Mouse (Mus musculus) thymus, postnatal 36 days (tissue): Measurements from ENCODE around the gene Fbxo34.

Source experiments
- DNase-seq, 2 experiments: peaks; one replicate each; pipeline ENCODE4 v3.0.0; 2022; ENCODE audit warnings: mixed read lengths in 2 of 2

Fbxo34 gene

DNA sequence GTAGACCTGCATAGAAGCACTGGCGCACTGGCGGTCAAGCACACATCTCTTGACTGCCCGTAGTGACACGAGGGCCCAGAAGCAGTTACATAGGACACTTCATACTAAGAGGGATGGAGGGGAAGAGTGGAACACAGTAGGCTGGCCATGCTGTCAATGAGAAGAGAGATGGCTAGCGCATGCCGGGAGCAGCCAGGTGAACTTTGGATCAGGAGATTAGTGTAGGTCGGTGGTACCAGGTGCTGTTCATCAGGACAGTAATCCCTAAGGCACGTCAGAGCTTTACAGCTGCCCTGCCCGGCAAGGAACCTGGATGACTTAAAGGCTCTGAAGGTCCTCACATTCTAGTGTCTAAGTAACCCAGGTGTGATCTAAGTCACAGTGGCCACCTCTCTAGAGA is 23.7 kb downstream of the Fbxo34 start:
- DNase-seq: no peak

DNA sequence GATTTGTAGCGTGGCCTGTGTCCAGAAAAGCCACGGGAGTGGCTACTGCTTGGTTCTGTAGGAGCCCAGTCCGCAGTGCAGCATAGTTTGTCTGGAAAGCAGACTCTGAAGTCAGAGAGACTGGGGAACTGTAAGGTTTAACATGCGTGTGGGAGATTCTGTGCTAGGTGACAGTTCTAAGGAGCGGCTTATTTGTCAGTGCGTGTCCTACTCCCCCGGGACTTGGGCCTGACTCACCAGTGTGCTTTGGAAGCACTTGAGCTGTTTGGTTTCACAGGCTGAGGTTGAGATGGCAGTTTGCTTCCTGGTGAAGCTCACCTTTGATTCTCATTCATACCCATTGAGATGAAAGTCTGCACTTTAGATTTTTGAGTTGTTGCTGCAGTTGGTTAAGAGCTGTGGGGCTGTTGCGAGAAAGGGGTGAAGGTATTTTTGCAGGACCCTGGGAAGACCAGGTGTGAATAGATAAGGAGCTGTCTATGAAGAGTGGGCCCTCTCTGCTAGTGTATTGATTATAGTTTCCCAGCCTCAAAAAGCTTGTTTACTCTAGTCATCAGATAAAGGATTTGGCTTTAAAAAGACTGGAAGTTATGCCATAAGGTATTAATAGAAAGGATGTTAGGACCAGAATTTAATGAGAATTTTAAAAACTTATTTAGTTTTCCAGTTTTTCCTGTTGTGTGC is 24.5 kb downstream of the Fbxo34 start:
- DNase-seq: no peak

DNA sequence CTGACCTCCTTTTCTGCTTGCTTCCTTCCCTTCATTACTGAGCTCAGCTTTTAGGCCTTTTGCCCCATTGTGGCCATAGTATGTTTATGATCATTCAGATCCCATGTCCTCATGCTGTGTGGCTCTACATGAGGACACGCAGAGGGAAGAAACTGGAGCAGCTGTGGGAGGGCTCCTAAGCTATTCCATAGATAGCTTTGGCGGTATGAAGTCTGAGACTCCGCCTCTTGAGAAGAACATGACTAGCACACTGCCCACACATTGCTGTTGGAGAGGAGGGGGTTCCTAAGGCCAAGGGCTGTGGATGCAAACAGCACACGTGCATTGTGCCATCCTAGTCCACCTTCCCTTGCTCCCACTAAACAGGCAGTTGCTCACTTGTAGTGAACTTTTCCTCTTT is 26.0 kb downstream of the Fbxo34 start:
- no peak for DNase-seq

DNA sequence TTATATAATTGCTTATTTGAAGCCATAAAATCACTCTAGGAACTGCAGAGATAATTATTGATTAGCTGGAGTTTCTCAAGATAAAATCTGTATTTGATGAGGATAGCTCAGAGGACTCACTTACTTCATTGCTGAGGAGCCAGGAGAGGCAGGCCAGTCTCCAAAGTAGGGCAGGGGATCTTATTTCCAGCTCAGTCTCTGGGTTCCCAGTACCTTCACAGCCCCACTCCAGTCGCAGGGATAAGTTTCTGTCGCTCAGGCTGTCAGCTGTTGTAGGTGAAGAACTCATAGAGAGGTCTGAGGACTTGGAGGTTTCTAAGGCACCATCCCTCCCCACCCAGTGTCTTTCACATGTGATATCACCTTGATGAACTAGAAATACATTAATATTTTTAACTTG is 27.5 kb downstream of the Fbxo34 start:
- DNase-seq: no peak

DNA sequence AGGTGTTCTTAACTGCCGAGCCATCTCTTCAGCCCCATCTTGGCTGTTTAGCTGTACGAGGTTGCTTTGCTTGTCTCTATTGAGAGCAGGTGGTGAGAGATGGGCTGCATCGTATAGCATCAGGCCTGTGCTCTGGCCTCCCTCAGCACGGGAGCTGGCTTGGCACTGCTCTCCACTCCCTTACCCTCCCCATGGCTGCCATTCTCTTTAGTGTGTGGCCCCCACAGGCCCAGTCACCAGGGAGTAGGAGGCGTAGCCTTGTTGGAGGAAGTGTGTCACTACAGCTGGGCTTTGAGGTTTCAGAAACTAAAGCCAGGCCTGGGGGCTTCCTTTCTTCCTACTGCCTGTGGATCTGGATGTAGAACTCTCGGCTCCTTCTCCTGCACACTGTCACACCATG is 32.0 kb downstream of the Fbxo34 start:
- DNase-seq: peak in 1 of 2 experiments; percentile 11

DNA sequence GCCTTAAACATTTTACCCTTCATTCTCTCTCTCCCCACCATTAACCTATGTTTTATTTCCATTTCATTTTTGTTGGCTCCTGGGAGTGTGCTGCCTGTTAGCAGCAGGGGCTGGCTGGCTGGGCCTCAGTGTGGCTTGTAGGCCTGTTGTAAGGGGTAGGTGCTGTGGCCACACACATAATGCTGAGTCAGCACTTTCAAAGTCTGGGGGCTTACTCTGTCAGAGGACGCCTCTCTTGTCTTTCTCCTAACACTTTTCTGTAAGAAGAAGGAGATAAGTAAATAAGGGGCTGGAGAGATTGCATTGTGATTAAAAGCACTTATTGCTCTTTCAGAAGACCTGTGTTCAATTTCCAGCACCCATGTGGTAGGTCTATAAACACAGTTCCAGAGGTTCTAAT is 32.9 kb downstream of the Fbxo34 start:
- no peak for DNase-seq

DNA sequence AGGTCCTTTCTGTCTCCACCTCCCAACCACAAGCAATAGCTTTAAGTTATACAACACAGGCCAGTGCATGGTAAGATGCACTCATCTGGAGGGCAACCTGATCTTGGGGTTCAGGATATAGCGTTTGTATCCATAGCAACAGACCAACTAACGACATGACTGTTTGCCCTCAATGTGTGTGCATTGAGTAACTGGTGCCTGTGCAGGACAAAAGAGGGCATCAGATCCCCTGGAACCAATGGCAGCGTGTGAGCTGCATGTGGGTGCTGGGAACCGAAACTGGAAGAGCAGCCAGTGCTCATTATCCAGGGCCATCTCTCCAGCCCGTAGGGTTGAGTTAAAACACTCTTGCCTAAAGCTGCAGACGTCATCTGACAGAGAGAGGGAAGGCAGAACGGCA is 38.5 kb downstream of the Fbxo34 start:
- no peak for DNase-seq

DNA sequence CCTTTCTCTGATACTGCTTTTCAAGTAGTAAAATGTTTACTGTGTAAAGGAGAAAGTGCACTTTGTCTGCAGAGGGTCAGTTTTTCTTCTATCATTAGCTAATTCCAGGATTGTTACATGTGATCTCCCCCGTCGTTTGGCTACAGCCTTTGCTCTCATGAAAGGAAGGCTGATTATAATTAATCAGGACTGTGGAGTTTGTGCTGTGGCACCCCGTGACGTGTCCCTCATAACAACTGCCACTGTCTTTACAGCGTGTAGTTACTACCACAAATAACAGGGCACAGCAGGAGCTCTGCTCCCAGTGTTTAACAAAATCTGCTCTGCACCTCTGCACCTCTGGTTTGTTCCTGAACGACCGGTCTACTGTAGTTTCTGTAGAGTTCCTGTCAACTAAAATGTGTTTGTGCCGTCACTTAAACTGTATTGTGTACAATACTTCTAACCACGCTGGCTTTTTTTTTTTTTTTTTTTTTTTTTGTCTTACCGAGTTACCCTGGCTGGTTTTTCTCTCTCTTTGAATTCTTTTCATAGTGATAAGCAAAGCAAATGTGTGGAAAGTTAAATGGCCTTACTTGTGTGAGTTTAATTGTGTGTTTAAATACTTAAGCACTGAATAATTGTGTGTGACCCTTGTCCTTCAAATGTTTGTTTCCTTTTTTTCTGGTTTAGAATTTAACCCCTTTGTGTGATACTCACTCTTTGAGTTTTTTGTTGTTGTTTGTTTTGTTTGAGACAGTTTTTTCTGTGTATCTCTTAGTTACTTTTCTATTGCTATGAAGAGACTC is 39.3 kb downstream of the Fbxo34 start:
- no peak for DNase-seq

DNA sequence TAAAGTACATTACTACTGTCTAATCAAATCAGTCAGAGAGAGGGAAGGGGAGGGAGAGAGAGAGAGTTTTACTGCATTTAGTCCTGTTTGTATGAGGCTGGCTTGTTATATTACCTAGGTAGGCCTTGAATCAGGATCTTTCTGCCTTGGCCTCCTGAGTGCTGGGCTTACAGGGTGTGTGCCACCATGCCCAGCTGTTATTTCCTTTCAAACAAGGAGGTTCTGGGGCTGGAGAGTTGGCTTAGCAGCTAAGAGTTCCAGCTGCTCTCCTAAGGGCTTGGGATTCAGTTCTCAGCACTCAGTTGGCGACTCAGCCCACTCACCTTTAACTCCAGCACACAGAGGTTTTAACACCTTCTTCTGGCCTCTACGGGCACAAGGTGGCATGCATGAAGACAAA is 40.5 kb downstream of the Fbxo34 start:
- no peak for DNase-seq

DNA sequence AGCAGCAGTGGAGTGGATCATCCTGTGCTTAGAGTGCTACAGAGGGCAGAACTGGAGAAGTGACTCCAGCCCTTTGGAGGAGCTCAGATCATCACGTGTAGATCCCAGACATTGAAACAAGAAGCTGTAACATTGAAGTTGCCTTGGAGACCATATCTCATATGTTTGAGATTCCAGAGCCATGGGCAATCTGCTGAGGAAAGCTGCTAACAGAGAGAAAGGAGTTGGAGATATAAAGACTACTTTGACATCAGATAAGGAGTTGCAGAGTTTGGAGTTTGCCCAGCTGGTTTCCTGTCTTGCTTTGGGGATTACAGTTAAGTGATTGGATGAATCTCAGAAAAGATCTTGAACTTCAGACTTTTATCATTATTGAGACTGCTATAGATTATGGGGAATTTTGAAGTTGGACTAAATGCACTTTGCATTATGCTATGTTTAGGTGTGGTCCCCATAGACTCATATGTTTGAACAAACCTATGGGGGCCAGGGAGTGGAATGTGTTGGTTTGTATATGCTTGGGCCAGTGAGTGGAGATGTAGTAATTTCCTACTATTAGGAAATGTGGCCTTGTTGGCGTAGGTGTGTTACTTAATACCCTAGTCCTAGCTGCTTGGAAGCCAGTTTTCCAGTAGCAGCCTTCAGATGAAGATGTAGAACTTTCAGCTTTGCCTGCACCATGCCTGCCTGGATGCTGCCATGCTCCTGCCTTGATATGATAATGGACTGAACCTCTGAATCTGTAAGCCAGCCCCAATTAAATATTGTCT is 43.6 kb downstream of the Fbxo34 start:
- DNase-seq: no peak

DNA sequence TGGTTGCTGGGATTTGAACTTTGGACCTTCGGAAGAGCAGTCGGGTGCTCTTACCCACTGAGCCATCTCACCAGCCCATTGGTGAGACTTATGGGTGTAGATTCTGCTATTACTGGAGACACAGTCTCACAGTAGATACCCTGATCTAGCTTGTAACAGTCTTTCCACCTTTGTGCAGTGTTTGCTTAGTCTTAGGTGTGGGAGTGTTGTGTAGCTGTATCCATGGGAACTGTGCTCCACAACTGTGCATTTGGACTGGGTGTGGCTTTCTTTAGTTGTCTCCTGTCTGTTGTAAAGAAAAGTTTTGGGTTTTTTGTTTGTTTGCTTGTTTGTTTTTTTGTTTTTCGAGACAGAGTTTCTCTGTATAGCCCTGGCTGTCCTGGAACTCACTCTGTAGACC is 45.7 kb downstream of the Fbxo34 start:
- DNase-seq: no peak

DNA sequence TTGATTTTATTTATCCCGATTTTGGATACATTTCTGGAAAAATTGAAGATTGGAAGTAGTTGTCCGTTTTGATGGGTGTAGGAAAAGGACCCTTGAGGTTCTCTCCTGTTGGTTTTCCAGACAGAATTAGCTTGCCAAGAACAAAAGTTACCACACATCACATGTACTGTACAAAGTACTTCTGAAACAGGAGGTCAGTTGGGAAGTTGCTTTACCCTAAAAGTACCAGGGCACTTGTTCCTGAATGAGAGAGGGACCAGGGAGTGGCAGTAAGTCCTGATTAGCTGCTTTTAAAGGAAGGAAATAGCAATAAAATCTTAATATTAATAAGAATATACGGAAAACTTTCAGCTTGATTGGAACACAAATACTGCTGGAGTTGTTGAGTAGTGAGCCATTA is 46.9 kb downstream of the Fbxo34 start:
- DNase-seq: no peak

DNA sequence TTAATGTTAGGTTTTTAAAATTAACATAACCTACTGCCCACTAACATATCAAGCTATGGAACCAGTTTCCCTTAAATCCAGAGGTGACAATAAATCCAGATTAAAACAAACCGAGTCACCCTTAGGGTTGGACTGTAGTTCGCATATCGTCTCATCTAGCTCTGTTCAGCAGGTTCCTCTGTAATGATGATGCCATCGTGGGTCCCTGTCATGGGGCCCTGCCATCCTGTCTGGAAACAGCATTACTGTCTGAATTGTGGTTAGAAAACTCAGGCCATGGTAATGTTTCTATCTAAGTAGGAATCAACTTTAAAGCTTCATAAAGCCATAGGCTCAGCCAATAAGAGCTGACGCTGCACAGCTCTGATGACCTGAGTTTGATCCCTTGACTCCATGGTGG is 48.4 kb downstream of the Fbxo34 start:
- DNase-seq: no peak

DNA sequence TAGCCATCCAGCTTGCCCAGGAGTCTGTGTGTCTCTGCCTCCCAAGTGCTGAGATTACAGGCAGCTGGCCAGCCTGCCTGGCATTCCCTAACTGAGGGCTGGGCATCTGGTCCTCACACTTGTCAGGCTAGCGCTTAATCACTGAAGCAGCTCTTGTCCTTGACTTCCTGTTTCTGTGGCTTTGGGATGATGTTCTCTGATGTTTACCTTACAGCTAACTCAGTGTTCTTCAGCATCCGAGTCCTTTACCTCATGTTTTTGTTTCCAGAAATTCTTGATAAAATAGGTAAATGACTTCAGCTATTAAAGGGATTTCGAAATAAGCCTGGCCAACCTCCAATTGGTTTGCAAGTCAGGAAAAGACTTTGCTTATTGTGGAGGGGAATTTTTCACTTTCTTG is 53.8 kb downstream of the Fbxo34 start:
- DNase-seq: no peak

DNA sequence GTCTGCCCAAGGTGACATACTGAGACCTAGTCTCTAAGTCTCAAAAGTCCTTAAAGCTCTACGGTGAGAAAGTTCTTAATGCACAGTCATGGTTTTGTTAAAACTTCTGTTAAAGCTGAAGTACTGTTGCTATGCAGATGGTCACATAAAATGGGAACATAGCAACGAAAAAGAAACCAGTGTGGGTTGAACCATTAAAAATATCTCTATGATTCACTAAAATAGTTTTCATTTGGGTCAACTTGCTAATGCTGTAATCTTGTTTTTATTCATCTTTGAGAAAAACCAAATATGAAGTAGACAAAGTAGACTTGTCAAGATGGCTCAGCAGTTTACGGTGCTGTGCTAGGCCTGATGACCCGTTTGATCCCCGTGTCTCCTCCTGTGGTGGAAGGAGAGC is 56.5 kb downstream of the Fbxo34 start:
- no peak for DNase-seq

DNA sequence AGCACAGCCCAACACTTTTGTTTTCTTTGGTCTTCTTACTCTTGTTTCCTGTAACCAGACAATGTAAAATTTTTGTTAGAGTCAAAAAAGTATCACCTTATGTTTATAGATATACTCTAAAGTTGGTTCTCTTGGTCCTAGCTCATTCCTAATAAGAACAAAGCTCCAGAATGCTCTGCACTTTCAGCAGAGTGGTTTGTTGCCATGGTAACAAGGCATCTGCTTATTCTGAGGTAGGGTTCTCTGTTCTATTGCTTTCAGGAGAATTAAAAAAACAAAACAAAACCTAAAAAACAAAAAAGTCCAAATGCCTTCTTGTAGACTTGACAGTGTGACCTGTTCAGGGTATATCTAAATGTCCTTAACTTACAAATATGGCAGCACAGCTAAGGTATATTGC is 57.8 kb downstream of the Fbxo34 start:
- DNase-seq: no peak

DNA sequence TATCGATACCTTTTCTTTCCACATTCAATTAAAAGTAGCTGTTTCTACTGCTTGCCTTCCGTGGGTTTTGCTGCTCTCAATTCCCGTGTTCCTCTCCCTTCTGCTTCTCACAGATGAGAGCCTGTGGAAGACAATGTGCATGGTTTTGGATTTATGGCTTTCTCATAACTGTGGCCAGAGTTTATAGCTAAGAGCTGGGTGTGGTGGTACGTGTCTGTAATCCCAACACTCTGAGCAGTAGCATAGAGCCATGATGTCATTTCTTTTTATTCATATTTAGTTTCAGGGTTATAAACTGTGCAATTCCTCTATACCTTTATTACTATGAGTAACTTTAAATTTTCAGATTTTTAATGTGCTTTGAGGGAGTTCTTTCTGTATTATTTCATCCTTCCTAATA is 60.0 kb downstream of the Fbxo34 start:
- DNase-seq: no peak

DNA sequence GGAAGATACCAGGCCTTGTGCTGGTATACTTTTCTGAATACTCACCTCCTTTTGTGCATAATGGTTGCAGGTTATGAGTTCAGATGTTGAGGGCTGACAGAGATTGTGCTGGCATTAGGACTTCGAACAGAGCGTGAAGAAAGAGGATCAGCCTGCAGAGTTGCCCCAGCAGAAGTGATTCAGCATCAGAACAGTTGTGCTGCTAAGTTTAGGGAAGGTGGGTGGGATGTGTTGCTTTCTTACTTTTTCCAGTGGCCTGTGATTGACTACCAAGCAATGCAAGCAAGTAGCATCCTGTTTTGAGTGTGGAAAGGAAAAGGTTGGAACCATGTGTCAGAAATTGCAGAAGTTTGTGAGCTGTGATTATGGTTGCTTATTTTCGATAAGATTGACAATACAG is 63.4 kb downstream of the Fbxo34 start:
- no peak for DNase-seq

DNA sequence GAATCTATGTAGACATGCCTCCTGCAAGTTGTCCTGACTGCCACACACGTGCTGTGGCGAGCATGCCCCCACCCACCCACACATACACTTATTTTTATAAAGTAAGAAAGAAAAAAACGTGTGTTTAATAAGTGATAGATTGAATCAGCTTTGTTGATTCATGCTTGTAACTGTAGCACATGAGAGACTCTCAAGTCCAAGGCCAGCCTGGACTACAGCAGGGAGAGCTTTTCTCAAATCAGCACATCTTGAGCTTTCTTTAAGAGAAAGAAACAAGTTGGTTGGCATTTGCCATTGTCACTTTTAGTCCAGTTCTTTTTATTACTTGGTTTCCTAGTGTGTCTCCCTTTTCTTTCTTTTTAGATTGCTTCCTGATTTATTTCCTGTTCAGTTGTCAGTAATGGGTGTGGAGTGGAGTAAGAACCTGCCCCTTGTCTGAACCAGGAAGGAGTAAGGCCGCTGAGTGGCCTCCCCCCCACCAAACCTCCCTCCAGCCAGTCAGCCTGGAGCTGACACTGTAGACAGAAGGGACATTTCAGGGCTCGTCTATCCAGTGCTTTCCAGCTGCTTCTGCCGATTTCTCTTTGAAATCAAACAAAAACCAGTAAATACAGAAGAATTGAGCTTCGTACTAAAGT is 64.7 kb downstream of the Fbxo34 start:
- DNase-seq: no peak

DNA sequence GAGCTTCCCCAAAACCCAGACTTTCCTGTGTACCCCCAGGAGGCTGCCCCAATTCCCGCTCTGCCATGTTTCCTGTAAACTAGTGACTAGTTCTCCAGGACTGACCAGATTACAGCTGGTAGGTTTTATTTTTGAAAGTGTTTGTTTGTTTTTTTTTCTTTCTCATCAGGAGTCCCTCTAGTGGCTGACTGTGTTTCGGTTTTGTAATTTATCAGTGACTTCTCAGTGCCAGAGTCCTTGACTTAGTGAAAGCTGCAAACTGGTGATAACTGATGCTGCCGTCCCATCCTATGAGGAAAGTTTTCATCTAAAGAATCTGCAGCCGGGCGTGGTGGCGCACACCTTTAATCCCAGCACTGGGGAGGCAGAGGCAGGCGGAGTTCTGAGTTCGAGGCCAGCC is 65.4 kb downstream of the Fbxo34 start:
- no peak for DNase-seq

DNA sequence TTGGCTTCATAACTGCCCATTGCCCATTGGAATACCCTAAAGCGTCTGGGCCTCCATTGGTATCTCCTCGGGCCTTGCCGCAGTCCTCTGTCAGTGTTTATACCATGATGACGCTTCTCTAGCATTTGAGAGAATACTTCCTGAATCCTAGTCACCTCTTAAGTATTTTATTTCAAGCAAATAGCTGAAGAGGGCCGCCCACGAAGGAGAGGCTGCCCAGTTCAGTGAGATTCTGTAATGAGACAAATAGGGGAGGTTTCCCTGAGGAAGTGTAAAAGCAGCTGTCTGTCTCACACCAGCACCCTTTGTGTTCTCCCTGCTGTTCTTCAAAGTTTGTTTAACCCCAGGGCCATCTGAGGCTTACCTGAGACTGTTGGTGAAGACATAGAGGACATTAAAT is 66.5 kb downstream of the Fbxo34 start:
- no peak for DNase-seq

DNA sequence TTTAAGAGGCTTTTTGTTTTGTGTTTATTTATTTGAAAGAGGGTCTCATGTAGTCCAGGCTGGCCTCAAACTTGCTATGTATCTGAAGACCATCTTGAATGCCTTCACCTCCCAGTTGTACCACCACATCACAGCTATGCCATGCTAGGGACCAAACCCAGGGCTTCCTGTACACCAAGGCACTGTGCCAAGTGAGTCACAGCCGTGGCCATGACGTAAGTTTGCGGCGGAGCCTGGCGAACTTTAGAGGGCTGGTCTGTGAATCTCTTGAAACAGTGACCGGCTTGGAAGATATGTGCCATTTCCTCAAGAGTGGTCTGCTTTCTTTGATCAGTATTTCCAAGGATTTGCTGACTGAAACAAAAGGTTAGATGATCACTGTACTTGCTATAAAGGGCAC is 68.4 kb downstream of the Fbxo34 start:
- no peak for DNase-seq

DNA sequence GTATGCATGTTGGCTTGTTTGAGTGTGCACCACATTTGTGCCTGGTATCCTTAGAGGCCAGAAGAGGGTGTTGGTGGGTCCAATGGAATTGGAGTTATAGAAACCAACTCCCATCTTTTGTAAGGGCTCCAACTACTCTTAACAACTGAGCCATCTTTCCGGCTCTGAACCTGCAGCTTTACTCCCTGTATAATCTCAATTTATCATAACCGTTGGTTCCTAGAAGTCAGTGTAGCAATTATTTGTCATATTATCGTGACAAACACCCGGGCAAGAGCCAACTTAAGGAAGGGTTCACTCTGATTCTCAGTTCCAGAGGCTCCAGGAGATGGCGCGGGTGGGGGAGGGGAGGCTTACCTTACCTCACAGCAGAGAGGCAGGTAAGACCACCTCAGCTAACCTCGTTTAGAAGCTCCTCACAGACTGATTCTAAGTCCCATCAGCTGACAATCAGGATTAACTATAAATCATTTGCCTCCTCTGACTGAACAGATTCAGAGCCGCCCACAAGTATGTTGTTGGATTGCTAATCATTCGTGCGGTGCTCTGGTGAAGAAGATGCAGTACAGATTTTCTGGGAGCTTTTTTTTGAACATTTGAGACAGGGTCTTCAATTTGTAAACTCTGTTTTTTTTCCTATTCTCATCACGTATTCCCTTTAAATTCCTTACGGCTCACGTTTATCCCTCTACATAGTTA is 70.7 kb downstream of the Fbxo34 start:
- no peak for DNase-seq
